Mouse (Mus musculus) neural tube, postnatal 0 days (tissue): ENCODE results near the gene Psg20. TPM values are rescaled to one million over a fixed set of nuclear protein-coding genes. Genes with fewer than 3 reads are reported as not detected.

Experiments used
- polyA plus RNA-seq: library from polyadenylated mRNA; unstranded; fragments of >200 nt; fragmentation: Nextera tagmentation; extraction: Ambion mirVana; gene quantifications from 2 replicates; pipeline ENCODE4 v1.2.1, GENCODE M21; 2015

The Psg20 gene
- not detected in 2 replicates for polyA plus RNA-seq

GRCm38 (mm10) chr7:18686085-18686484 lies at the start of gene Psg20:
Gene Psg20, minus strand, starts transcription at chr7:18686185.

DNA sequence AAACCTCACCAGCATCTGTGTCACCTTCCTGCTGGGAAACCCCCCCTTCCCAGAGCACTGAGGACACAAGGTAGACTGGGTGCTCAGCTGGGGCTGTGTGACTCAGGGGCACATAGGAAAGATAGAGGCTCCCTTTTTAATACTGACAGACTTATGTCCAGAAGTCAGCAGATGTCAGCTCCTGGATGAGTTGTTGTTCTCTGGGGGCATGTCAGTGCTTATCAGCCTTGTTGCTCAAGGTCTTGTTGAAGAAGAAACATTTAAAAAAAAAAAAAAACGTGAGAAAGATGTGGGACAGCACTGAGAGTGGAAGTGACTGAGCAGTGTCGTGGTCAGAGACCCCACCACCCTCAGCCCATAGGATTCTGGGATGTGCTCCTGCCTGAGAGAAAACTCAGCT lies 31.8 kb upstream of the Psg20 start, which contains the start of gene Psg22:
Gene Psg22 (plus strand): TSS at position 301 of the 400 bp plus-strand sequence.

DNA sequence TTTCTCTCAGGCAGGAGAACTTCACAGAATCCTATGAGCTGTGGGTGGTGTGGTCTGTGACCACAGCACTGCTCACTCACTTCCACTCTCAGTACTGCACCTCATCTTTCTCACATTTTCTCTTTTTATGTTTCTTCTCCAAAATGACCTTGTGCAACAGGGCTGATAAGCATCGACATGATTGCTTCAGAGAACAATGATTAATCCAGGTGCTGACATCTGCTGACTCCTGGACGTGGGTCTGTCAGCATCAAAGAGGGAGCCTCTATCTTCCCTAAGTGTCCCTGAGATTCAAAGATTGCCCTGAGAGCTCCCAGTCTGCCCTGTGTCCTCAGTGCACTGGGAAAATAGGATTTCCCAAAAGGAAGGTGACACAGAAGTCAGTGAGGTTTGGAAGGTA lies 29.4 kb downstream of the Psg20 start, which contains the start of gene Psg21:
Gene Psg21 (minus strand): TSS at position 101 of the 400 bp plus-strand sequence.

Other genes with a start within 250 kb of the Psg20 start
- gene Psg26, start 202.0 kb downstream of the Psg20 start, polyA plus RNA-seq: not detected in 2 replicates
- gene Psg25, start 153.9 kb downstream of the Psg20 start, polyA plus RNA-seq: not detected in 2 replicates
- gene Psg27, start 118.9 kb downstream of the Psg20 start, polyA plus RNA-seq: not detected in 2 replicates
- gene Psg23, start 69.7 kb downstream of the Psg20 start, polyA plus RNA-seq: not detected in 2 replicates
- not detected in 2 replicates for gene Psg21, start 29.5 kb downstream of the Psg20 start, polyA plus RNA-seq
- not detected in 2 replicates for gene Psg22, start 31.9 kb upstream of the Psg20 start, polyA plus RNA-seq
- gene Psg19, start 112.3 kb upstream of the Psg20 start, polyA plus RNA-seq: not detected in 2 replicates
- gene Psg17, start 135.4 kb upstream of the Psg20 start, polyA plus RNA-seq: not detected in 2 replicates
- gene Mill2, start 153.8 kb upstream of the Psg20 start, polyA plus RNA-seq: 0.99 and 1.1 TPM in 2 replicates
- gene Pglyrp1, start 185.1 kb upstream of the Psg20 start, polyA plus RNA-seq: 31.9 and 32.6 TPM in 2 replicates
- 43.1 and 48.7 TPM in 2 replicates for gene Ccdc61, start 224.2 kb upstream of the Psg20 start, polyA plus RNA-seq
- gene Nova2, start 239.7 kb upstream of the Psg20 start, polyA plus RNA-seq: 9.7 and 10.6 TPM in 2 replicates